In the genomic region with DNA sequence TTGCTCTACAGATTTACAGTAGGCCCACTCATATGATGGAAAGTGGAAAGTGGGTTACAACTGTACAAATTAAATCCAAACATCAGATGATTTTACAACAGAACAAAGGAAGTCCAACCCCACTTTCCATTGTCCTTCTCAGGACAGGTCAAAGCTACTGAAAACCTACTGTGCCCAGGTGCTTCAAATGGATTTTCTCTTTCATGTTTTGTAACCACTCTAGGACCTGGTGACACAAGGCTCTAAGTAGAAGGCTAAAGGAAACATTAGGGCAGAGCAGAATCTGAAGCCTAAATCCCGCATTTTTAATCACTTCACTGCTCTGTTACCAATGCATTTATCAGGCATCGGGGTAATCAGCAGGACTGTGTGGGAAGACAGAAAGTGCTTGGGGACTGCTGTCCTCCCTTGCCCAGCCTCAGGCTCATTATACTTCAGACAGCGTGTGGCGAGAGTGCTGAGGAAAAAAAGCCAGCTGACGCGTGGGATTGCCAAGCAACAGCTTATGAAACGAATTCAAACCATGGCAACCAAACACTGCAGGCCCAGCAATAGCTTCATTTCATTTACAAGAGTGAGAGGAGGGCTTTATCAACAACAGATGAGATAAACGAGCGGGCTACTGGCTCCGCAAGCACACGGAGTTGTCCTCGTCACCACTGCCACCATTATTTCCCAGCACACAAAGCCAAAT, we compare ENCODE assay signal across 9 mouse cellular contexts. TPM values are rescaled to one million over a fixed set of nuclear protein-coding genes. Genes with fewer than 3 reads are reported as not detected.
DNase-seq lines count a peak whose midpoint lies in the region; ATAC-seq and TF ChIP-seq lines count a peak whose summit lies in the region.
"Had no signal": no experiment of that assay in that cellular context is flagged by ENCODE, and none has a peak within 500 bp of the region (broad histone marks: within the 10 kb centered on the region; RNA-seq: fewer than 3 reads in every experiment).

No protein-coding gene starts in this region.

- no peak overlapping the region for H3K4me2 ChIP-seq in hindbrain, embryonic 12.5 days (replicated peaks)
- no peak overlapping the region for H3K4me2 ChIP-seq in limb, embryonic 14.5 days (replicated peaks; ENCODE audit: low read depth, low read length, severe bottlenecking)
- H3K4me2 ChIP-seq: limb, embryonic 13.5 days had no signal

- peak; percentile 91 for ATAC-seq in hindbrain, embryonic 12.5 days (ENCODE audit: low FRiP score)
- peak; percentile 30; the same call in 1 of the 2 replicates for ATAC-seq in limb, embryonic 14.5 days (ENCODE audit: low FRiP score, low read depth)
- no peak for ATAC-seq in granulocyte monocyte progenitor cell, adult 5-6 weeks (replicated peaks; ENCODE audit: poor library complexity, severe bottlenecking)
- ATAC-seq in CD4-positive, CD25-positive, alpha-beta regulatory T cell, adult 4 months = no peak

- no peak for TF ChIP-seq POLR2A in limb, embryonic 14.5 days (IDR thresholded peaks at IDR 0.05; ENCODE audit: borderline replicate concordance, extremely low read depth, insufficient read depth, insufficient read length)

- H3K36me3 ChIP-seq in hindbrain, embryonic 12.5 days = no peaks in the 10 kb centered on the region
- no peaks in the 10 kb centered on the region for H3K36me3 ChIP-seq in limb, embryonic 14.5 days (ENCODE audit: control insufficient read depth, insufficient read depth, low read length)
- H3K36me3 ChIP-seq: limb, embryonic 13.5 days had no signal

- no peaks in the 10 kb centered on the region for H3K9me3 ChIP-seq in hindbrain, embryonic 12.5 days (replicated peaks)
- no peaks in the 10 kb centered on the region for H3K9me3 ChIP-seq in limb, embryonic 14.5 days (ENCODE audit: control insufficient read depth, low read length)
- H3K9me3 ChIP-seq: limb, embryonic 13.5 days had no signal

- DNase-seq in cerebellum, postnatal 14 days = peak; percentile 43 to 57
- DNase-seq in cerebellum, adult 11-12 months = no peak
- DNase-seq in frontal cortex, postnatal 36 days (ENCODE audit: low spot score in 2 of 2) = peak; percentile 61 to 76
- DNase-seq in limb, embryonic 14.5 days (ENCODE audit: low spot score) = peak; percentile 31
- DNase-seq in retina, embryonic 14.5 days (ENCODE audit: low spot score) = peak; percentile 76

- peak overlapping the region; percentile 48; the same call in 1 of the 2 replicates for H3K27ac ChIP-seq in hindbrain, embryonic 12.5 days
- no peak overlapping the region for H3K27ac ChIP-seq in limb, embryonic 14.5 days (replicated peaks; ENCODE audit: low read depth, low read length)
- H3K27ac ChIP-seq: limb, embryonic 13.5 days had no signal

- no peaks in the 10 kb centered on the region for H3K27me3 ChIP-seq in hindbrain, embryonic 12.5 days
- H3K27me3 ChIP-seq in limb, embryonic 14.5 days (ENCODE audit: control insufficient read depth, insufficient read depth, low read length) = no peaks in the 10 kb centered on the region
- H3K27me3 ChIP-seq: limb, embryonic 13.5 days had no signal

- H3K9ac ChIP-seq in hindbrain, embryonic 12.5 days = no peak overlapping the region
- H3K9ac ChIP-seq in limb, embryonic 14.5 days (ENCODE audit: low read depth, low read length, severe bottlenecking) = no peak overlapping the region
- H3K9ac ChIP-seq: limb, embryonic 13.5 days had no signal

- 43% methylated on average over 12 of the region's 12 CpGs for WGBS in hindbrain, embryonic 12.5 days
- 36% methylated on average over 12 of the region's 12 CpGs for WGBS in limb, embryonic 14.5 days

- H3K4me1 ChIP-seq in hindbrain, embryonic 12.5 days = no peaks in the 10 kb centered on the region
- H3K4me1 ChIP-seq in limb, embryonic 14.5 days (ENCODE audit: control insufficient read depth, insufficient read depth, low read length) = no peaks in the 10 kb centered on the region
- H3K4me1 ChIP-seq: limb, embryonic 13.5 days had no signal

- H3K4me3 ChIP-seq in hindbrain, embryonic 12.5 days = no peak overlapping the region
- no peak overlapping the region for H3K4me3 ChIP-seq in limb, embryonic 14.5 days (replicated peaks; ENCODE audit: low read length)
- H3K4me3 ChIP-seq: limb, embryonic 13.5 days had no signal

RNA-seq across cellular contexts. Expression of gene Usp27x, which starts 40.7 kb away (rescaled TPM):
- polyA plus RNA-seq in hindbrain, embryonic 12.5 days (2016; fragmentation: Nextera tagmentation; extraction: Ambion mirVana) = 2.0 and 2.6 TPM in 2 replicates
- 3.9 and 4.5 TPM in 2 replicates for polyA plus RNA-seq in limb, embryonic 14.5 days (2012; rRNA removed)
- polyA plus RNA-seq in limb, embryonic 14.5 days (2014; fragmentation: Nextera tagmentation; extraction: Ambion mirVana) = 0.51 and 0.52 TPM in 2 replicates
- total RNA-seq in granulocyte monocyte progenitor cell, adult 5-6 weeks (2014; fragmentation: Nextera tagmentation) = 0.30 and 1.2 TPM in 2 replicates
- total RNA-seq in granulocyte monocyte progenitor cell, adult 5-6 weeks (2017) = 0.56 and 0.67 TPM in 2 replicates
- under 1 TPM; 0.27 to 0.48 TPM for polyA plus RNA-seq in CD4-positive, CD25-positive, alpha-beta regulatory T cell, adult 4 months (2017; shearing (Covaris generic))

Comparison
In these comparisons a context has a peak if more than half of its experiments do, and no peak if none do; other contexts are left out.
1. ATAC-seq: peak in hindbrain, embryonic 12.5 days (single experiment) and limb, embryonic 14.5 days (single experiment); none in granulocyte monocyte progenitor cell, adult 5-6 weeks (single experiment) and CD4-positive, CD25-positive, alpha-beta regulatory T cell, adult 4 months (single experiment).